Mouse (Mus musculus): ENCODE results near the gene Tbc1d15.

The Tbc1d15 gene

DNA sequence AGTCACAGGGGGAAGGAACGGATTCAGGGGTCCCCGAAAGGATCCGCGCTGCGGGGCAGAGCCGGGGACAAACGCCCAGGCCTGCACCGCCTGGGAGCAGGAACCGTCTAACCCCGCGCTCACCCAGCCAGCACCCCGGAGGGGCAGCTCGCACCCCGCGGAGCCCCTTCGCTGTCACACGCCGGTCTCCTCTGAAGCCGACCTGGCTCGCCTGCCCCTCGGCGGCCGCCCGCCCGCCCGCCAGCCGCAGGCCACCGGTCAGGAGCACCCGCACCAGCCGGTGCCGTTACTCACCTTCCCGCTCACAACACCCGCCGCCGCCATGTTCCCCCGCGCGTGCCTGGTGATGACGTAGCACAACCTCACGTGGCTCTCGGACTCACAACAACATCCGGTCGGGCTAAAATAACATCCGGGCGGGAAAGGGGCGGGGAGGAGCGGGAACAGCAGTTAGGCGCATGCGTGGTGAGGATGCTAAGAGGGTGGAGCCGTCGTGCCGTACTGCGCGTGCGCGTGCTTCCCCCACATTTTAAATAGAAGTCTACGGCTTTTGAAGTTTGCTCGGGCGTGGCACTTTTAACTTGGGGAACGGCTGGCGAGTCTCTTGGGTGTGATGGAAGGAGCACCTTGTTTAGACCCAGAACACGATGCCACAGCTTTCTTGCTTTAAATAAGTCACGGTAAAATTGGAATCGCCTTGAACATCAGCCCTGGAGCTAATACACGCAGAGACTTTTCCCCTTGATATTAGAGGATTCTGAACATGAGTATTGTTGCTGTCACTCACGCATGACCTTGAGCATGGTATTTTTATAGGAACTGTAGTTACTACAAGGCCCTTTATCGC is at the start of gene Tbc1d15:
Tbc1d15 (minus strand) TSS at position 380 of the 847 bp plus-strand sequence.
- DNase-seq: peak; percentile 98

DNA sequence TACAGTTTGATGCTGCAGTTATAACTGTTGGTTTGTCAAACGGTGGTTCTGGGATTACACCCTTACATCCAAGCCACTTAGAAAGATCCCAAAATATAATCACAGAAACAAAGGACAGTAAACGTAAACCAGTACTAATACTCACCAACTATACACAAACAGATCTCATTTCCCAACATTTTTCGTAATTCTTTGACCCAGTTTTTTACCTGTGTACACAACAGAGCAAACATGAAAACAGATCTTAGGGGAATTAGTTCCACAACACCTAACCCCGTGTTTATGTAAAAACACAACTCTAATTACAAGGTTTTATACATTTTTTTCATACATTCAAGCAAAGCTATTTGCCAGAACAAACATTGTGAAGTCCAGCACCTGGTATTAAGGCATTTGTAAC is 47.4 kb upstream of the Tbc1d15 start:
- no peak for DNase-seq

DNA sequence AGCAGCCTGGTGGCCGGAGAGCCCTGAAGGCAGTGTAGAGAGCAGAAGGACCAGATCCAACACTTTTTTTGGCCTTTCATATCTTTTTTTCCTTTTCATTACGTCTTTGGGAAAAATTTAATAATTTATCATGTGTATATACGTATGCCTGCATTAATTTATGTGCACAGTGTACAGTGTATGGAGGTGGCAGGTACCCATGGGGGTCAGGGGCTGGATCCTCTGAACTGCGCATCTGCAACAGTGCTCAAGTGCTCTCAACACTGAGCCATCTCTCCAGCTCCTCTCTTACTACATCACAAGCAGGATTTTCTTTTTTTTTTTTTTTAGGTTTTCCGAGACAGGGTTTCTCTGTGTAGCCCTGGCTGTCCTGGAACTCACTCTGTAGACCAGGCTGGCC is 46.3 kb upstream of the Tbc1d15 start:
- no peak for DNase-seq

DNA sequence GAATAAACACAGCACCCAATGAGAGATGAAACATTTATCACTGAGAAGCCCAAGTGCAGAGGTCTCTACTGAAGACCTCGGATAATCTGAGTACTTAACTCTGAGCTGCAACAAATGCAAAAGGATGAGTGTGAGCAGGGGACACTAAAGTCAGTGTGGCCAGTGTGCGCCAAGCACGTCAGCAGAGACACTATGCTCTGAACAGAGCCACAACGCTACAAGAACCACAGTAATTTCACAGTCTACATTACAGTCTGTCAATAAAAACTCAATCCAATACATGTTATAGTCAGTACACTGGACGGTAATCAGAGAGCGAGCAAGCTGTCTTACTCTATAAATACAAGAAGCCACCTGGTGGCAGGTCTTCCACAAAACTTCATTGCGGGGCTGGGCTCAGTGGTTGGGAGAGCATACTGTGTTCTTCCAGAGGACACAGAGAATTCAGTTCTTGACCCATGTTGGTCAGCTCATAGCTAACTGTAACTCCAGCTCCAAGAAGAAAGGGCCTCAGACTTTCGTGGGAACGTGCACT is 45.2 kb upstream of the Tbc1d15 start:
- DNase-seq: no peak

DNA sequence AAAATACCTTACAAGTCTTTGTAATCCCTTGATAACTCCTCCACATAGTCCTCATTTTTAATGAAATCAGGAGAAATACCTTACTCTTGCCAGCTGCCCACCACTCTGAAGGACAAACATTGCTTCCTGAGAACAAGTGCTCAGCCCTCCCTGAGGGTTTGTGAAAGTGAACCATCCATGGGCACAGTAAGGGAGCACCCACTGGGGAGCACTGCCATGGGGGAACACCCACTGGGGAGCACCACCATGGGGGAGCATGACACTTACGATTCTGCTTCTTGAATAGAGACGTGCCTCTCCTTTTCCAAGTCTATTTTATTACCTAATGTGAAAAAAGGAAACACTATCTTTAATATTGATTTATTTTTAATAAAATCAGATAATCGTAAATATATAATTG is 43.9 kb upstream of the Tbc1d15 start:
- no peak for DNase-seq

DNA sequence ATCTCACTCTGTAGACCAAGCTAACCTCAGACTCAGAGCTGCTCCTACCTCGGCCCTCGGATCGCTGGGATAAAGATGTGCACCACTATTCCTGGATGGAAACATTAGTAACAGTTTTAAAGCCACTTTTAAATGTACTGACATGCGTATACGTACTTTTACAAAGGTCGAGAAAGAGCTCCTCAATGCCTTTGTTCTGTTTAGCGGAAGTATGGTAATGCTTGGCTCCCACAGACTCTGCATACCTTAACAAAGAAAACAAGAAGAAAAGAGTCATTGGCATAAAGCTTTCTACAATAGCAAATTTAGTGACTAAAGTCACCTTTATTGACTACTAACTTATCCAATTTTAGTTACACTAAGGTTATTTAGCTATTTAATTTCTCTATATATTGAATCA is 43.4 kb upstream of the Tbc1d15 start:
- DNase-seq: no peak

DNA sequence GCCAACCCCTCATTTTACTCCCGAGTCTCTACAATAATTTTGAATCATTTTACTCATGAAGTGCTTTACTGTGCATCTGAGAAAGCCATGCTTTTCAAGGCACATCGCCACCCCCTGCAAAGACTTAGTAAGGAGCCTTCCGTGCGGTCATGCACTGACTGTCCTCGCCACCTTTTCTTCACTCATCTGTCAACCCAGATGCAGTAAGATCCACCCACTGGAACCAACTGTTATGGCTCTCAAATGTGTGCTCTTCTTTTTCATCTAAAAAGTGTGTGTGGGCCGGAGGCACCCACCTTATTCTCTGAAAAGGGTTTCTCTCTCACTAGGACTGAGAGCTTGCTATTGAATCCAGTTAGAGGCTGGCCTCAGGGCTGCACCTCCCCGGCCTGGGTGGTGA is 42.7 kb upstream of the Tbc1d15 start:
- DNase-seq: no peak

DNA sequence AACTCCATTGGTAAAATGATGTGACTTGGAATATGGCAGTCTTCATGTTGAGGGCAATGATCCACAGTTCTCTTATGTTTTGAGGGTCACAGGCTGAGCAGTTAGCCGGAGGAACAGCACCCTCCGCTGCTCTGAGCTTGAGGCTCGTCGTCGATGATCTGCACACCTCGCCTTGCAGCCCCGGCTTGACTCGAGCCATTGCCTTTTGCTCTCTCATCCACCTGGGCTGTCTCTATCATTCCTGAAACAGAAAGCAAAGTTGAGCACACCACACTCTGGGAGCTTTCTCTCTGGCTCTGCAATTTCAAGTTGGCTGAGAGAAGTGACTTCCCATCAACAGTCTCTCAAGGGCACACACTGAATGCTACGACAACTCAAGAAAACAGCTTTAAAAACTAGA is 39.4 kb upstream of the Tbc1d15 start:
- no peak for DNase-seq

DNA sequence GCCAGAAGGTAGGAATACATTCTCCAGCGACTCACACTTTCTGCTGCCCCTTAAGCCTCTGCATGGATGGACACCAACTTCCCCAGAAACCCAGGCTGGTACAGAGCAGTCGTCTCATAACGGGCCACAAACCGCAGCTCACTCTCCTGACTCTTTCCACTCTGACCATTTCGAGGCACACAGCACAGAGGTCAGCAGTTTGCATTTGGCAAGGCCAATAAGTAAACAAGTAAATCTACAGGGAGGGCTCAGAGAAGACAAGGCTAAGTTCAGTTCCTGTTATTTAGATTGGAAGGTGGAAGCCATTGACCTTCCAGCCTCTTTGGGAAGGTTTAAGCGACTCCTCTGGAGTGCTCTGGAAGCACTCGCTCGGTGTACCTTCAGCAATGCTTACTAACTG is 37.6 kb upstream of the Tbc1d15 start:
- DNase-seq: no peak

DNA sequence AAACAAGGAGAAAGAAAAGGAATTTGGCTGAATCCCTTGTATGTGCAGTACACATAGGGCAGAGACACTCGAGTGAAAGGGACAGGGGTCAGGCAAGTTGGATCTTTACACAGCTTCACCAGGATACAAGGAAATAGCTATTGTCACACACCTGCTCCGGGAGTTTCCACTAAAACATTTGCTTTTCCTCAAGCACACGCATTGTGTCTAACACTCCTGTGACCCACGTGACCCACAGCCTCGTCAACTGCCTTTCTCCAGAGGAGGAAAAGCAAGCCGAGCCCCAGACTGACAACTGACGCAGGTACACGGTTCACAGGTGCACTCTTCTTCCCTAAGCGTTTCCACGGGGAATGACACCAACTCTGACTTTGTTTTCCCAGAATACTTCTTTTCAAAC is 32.9 kb upstream of the Tbc1d15 start:
- no peak for DNase-seq

DNA sequence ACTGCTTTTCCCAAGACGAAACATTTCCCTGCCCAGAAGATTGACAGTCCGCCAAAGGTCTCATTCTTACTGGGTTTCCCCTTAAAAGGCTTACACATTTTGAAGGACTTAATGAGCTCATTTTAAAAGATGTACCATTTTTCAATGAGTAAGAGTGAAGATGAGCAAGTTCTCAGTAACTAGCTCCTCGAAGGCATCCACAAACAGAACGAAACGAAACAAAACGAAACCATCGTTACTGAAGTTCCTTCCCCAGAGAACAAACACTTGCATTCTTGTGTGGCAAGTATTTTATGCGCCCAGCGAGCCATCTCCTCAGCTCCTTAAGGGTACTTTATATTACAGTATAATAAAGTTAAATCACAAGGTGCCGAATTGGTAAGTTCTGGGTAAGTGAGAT is 30.1 kb upstream of the Tbc1d15 start:
- DNase-seq: no peak

DNA sequence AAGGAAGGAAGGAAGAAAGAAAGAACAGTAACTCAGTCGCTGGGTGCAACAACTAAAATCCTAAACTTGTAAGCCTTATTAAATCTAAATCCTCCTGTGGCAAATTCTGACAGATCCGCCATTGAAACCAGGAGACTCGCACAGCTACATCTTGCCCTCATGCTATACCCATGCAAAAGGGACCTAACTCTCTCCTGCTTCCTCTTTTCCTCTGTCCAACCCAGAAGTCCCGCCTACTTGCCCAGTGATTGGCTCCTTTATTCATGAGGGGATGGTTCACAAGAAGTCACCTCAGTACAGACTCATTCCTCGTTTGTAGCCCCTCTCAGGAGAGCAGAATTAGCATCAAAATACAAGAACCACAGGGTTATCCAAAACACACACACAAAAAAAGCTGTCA is 20.4 kb upstream of the Tbc1d15 start:
- DNase-seq: no peak

DNA sequence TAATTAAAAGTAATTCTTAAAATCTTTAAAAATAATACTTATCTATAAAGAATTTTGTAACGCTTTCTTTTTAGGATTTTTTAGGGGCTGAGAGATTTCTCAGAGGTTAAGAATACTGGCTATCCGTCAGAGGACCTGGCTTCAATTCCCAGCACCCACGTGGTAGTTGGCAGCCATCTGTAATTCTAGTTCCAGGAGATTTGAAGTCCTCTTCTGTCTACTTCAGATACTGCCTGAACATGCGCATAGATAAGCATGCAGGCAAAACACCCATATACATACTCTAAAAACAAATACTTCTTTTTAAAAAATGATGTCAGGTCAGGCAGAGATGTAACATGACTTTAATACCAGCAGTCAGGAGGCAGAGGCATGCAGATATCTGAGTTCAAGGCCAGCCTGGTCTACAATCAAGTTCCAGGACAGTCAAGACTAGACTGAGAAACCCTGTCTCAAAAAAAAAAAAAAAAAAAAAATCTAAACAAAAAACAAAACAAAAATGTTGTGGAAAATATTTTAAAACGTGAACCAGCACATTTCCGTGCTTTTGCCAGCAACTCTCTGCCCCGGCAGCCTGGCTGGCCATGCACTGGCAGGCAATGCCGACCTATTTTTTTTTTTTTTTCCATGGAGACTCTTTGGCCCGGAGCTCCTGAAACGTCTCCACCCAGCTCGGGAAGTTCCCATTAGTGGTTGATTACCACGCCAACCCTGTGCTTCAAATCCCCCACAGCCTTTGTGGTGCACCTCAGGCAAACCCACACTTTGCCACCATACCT is 19.5 kb upstream of the Tbc1d15 start:
- no peak for DNase-seq

DNA sequence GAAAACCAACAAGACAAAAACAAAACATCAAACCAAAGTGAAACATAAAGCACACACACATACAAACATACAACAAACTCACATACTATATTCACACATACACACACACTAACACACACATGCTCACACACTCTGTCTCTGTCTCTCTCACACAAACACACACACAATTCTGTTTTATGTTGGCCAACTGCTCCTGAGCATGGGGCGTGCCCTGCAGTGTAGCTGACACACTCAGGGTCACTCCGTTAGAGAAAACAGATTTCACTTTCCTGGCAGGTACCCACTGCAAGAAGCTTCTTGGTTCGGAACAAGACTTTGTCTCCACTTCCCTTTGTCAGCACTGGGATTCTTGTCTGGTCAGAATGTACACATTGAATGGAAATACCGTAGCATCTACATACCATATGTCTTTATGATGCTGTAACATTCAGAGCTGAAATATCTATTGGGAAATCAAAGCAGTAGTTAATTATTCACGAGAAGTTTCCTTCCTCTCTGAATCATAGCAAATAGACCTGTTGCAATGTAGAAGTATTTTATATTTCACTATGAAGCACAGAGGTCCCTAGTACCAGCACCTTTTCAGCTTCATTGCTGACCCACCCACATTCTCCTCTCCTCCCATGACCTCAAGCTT is 11.8 kb upstream of the Tbc1d15 start:
- no peak for DNase-seq

DNA sequence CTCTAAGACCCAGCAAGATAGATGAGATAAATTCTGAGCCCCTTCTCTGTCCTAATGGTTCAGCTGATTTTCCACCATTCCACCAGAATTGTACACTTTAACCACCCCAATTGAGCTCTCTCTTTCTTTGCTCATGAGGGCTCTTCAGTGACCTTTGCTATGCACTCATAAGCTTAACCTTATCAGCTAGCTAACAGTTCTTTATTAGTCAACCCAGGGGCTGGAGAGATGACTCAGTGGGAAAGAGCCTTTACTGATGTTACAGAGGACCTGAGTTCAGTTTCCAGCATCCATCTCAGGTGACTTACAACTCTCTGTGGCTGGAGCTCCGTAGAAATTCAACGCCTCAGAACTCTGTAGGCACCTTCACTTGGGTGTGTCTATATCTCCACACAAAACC is 11.0 kb upstream of the Tbc1d15 start:
- DNase-seq: no peak

DNA sequence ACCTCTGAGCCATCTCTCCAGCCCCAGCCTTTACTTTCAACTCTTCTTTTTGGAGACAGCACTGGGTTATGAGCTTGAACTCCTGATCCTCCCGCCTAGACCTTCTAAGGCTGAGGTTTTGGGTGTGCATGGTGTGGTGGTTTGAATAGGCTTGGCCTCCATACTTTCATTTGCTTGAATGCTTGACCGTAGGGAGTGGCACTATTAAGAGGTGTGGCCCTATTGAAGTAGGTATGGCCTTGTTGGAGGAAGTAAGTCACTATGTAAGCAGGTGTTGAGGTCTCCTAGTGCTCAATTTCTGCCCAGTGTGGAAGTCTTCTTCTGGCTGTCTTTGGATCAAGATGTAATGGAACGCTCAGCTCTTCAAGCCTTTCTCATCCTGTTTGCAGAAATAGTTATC is 10.2 kb upstream of the Tbc1d15 start:
- no peak for DNase-seq

DNA sequence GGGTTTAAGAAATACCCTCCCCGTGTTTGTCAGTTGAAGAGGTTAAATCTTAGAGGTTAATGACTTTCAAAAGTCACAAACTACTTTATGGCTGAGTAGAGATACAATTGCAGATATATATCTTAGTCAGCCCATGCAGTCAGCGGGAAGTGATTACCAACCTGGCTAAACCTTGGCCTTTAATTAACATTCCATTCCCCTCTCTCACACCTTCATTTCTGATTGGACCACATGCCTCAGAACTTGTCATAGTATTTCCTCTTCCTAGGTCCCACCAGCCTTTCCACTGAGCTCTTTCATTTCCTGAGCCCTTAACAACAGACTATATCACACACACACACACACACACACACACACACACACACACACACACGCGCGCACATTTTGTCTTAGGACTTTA is 4.9 kb upstream of the Tbc1d15 start:
- DNase-seq: no peak

DNA sequence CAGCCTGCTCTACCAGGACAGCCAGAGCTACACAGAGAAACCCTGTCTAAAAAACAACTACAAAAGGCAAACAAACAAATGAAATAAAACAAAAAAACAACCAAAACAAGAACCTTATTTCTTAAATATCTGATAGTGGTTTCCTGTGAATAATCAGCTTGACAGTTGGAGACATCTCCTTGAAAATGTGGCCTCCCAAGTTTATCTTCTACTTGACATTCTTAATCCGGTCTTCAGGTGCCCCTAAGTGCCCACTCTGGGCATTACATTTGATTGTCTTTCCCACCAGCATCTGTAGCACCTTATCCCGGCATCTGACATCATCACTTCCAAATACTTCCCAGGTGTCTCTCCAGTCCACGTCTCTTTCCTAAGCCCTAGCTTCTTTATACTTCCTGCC is 2.3 kb upstream of the Tbc1d15 start:
- DNase-seq: no peak

DNA sequence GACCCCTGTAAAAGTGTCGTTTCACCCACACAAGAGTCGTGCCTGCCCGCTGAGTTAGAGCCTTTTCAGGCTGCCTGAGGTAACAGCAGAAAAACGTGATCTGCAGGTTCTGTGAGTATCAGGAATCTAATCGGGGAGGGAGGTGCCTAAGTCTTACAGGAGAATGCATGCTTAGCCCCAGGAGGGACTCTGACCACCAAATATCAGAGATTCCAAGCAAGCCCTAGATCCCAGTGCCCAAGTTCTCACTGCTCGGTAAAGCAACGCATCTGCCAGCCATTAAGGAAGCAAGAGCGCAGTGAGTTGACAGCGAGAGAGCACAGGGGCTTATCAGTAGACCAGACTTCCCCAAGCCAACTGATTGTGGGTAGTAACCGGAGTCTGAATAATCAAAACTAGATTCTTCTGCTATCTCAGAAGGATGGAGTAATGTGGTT is 1.1 kb upstream of the Tbc1d15 start:
- peak; percentile 36 for DNase-seq

DNA sequence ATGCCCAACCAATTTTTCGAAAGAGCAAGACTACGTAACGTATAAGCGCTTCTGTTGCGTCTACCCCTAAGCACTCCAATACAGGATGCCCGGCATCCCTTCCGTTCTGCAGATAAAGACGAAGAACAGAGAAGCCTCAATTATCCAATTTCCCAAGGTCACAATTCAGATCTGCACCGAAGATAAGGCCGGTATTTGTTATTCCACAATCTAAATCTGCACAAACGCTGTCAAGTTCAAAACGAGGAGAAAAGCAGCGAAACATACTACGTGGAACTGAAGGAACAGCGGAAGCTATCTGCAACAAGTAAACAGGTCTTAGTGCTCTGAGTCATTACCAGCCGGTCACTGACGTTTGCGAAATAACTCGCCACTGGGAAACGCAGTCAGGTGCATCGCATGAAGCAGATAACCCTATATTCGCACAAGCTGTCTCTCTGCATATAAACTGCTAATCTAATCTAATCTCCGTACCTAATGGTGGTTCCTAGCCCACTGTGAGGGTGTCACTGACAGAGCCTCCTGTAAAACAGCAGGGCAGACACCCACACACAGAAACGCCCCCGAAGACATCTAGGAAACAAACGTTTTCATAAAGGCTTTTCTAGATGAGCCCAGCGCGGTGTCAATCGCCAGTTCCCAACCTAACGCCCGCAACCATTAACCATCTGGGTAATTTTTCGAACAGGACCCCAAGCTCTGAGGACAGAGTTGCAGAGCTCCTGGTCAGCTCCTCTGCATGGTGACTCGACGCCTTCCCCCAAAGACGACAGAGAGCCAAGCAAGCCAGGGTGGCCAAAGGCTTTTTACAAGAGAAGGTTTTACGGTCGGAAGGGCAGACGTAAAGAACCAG is 806 bp downstream of the Tbc1d15 start:
- DNase-seq: peak; percentile 9

DNA sequence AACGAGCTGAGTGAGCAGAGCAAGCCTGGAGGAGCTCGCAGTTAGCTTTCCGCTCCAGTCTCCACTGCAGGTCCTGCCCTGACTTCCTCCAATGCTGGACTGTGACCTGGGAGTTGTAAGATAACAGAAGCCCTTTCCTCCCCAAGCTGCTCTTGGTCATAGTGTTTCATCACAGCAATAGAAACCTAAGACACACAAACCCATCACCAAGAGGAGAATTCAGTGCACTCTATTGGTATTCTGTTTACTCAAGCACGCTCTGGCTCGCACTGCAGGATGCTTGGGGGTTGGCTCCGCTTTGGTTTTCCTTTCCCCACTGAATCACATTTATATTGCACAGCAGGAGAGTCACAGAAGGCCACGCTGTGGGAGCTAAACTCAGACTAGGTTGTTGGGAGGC is 3.2 kb downstream of the Tbc1d15 start:
- DNase-seq: peak; percentile 9

DNA sequence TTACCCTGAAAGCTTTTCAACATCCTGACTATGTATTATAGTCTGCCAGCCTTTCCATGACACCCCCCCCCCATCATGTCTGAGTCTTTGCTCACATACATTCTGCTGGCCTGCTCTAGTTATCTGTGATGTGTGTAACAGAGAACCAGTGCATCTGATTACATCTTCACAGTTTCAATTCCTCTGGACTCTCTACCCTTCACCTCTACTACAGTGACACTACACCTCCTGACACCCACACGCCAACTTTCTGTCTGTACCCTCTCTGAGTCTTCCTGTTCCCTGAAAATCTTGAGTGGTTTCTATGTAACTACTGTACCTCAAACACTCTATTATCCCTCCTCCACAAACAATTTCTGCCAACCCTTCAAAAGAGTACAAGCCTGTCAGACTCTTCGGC is 5.8 kb downstream of the Tbc1d15 start:
- no peak for DNase-seq

Measured in kidney, adult 11 months (tissue).